In genomic region chr5:113165481-113165880, GRCm38 (mm10) we compare ENCODE assay signal across 7 mouse cellular contexts. TPM values are rescaled to one million over a fixed set of nuclear protein-coding genes. Genes with fewer than 3 reads are reported as not detected.
DNase-seq lines count a peak whose midpoint lies in the region; ATAC-seq and TF ChIP-seq lines count a peak whose summit lies in the region.

No protein-coding gene starts in this region.

- no peaks in the 10 kb centered on the region for H3K27me3 ChIP-seq in liver, embryonic 16.5 days (ENCODE audit: control insufficient read depth, insufficient read depth, low read depth, low read length)
- H3K27me3 ChIP-seq in thymus, adult 2 months (ENCODE audit: control insufficient read depth, insufficient read depth, low read length) = no peaks in the 10 kb centered on the region; the same call in 1 of the 2 replicates

- H3K9me3 ChIP-seq in liver, embryonic 16.5 days (replicated peaks; ENCODE audit: control insufficient read depth, low read length) = no peaks in the 10 kb centered on the region

- H3K4me2 ChIP-seq in liver, embryonic 16.5 days (ENCODE audit: low read depth, low read length) = peak overlapping the region; percentile 47

- H3K36me3 ChIP-seq in liver, embryonic 16.5 days (ENCODE audit: control insufficient read depth, insufficient read depth) = no peaks in the 10 kb centered on the region
- H3K36me3 ChIP-seq in thymus, adult 2 months (ENCODE audit: control insufficient read depth, insufficient read depth, low read length) = no peaks in the 10 kb centered on the region

- peak; percentile 14 for ATAC-seq in granulocyte monocyte progenitor cell, adult 5-6 weeks (replicated peaks; ENCODE audit: poor library complexity, severe bottlenecking)
- ATAC-seq in liver, embryonic 16.5 days (ENCODE audit: low read depth) = no peak

- no peak for TF ChIP-seq CTCF in left cerebral cortex, adult 2 months (IDR thresholded peaks at IDR 0.05)
- no peak for TF ChIP-seq CTCF in thymus, adult 2 months (IDR thresholded peaks at IDR 0.05; ENCODE audit: borderline replicate concordance, control insufficient read depth, extremely low read depth, insufficient read depth, low read length, poor library complexity)

- H3K4me1 ChIP-seq in liver, embryonic 16.5 days (ENCODE audit: control insufficient read depth, low read depth, low read length) = peaks cover 31% of the 10 kb centered on the region
- H3K4me1 ChIP-seq in thymus, adult 2 months (replicated peaks; ENCODE audit: control insufficient read depth, insufficient read depth, low read length) = peaks cover 13% of the 10 kb centered on the region

- TF ChIP-seq POLR2A in thymus, adult 2 months (IDR thresholded peaks at IDR 0.05; ENCODE audit: control insufficient read depth, extremely low read depth, insufficient read depth, low read length, poor library complexity) = no peak

- no peak overlapping the region for H3K4me3 ChIP-seq in left cerebral cortex, adult 2 months
- no peak overlapping the region for H3K4me3 ChIP-seq in liver, embryonic 16.5 days (ENCODE audit: low read depth, low read length)
- H3K4me3 ChIP-seq in thymus, adult 2 months (ENCODE audit: control insufficient read depth, insufficient read depth, low read length) = no peak overlapping the region

- H3K27ac ChIP-seq in left cerebral cortex, adult 2 months = peak overlapping the region; percentile 44
- H3K27ac ChIP-seq in liver, embryonic 16.5 days (ENCODE audit: low read length) = peak overlapping the region; percentile 73
- no peak overlapping the region for H3K27ac ChIP-seq in thymus, adult 2 months (ENCODE audit: control insufficient read depth, insufficient read depth, low read length)

- DNase-seq in left cerebral cortex, adult 2 months (ENCODE audit: extremely low spot score in 1 of 2, low spot score in 2 of 2) = no peak
- no peak for DNase-seq in left cerebral cortex, adult 18-20 months (ENCODE audit: low spot score in 2 of 2)
- DNase-seq in c-Kit-positive CD71-positive TER-119-positive erythroid progenitor cells, embryonic 14.5 days (ENCODE audit: low spot score) = peak; percentile 47
- DNase-seq in urinary bladder, postnatal 14 days (ENCODE audit: low spot score) = no peak
- no peak for DNase-seq in thymus, adult 2 months

- intact Hi-C loops in left cerebral cortex, adult 2 months (cut with DNase I) = loop anchor here (5.0 kb wide), 1 partner anchor 293 kb away; no protein-coding TSS in a partner anchor

- WGBS in liver, embryonic 16.5 days (ENCODE audit: insufficient replicate concordance) = 37% methylated on average over 11 of the region's 11 CpGs
- WGBS in thymus, adult 2 months = 60% methylated on average over 11 of the region's 11 CpGs

- H3K9ac ChIP-seq in liver, embryonic 16.5 days (ENCODE audit: low read depth, low read length) = no peak overlapping the region

RNA-seq across cellular contexts. Expression of gene 2900026A02Rik, which starts 55.6 kb away (rescaled TPM):
- 10 to 100 TPM; 39.6 to 45.1 TPM for total RNA-seq in left cerebral cortex, adult 2 months (2021)
- 10 to 100 TPM; 37.3 to 39.1 TPM for total RNA-seq in left cerebral cortex, adult 18-20 months (2021)
- total RNA-seq in granulocyte monocyte progenitor cell, adult 5-6 weeks (2014; fragmentation: Nextera tagmentation) = 3.0 and 4.1 TPM in 2 replicates
- total RNA-seq in granulocyte monocyte progenitor cell, adult 5-6 weeks (2017) = 0.47 and 0.88 TPM in 2 replicates
- polyA plus RNA-seq in liver, embryonic 16.5 days (2015; fragmentation: Nextera tagmentation; extraction: Ambion mirVana) = 2.6 and 3.4 TPM in 2 replicates
- polyA plus RNA-seq in thymus, adult 2 months (2012; rRNA removed) = 6.9 and 7.8 TPM in 2 replicates

Comparison
In these comparisons a context has a peak if more than half of its experiments do, and no peak if none do; other contexts are left out.
1. RNA of gene 2900026A02Rik, which starts 55.6 kb away (total RNA-seq): 39.6 to 45.1 TPM in left cerebral cortex, adult 2 months and 37.3 to 39.1 TPM in left cerebral cortex, adult 18-20 months; 0.47 to 4.1 TPM in granulocyte monocyte progenitor cell, adult 5-6 weeks; every median in the first group is over 4 times any median in the second.